Mouse (Mus musculus): ENCODE data around the gene Cd81.
A peak's percentile ranks its signal among the peaks of the same experiment; 100 is the strongest.

The Cd81 gene

GRCm38 (mm10) chr7:143094592-143095553 lies 42.3 kb downstream of the Cd81 start, which contains the start of gene Trpm5:
Trpm5 (minus strand) TSS chr7:143094642.
- peak; percentile 62 for DNase-seq (ENCODE audit: low read depth, low spot score)

GRCm38 (mm10) chr7:143095554-143095907 lies 43.0 kb downstream of the Cd81 start:
- Histone ChIP-seq H3K27me3 (ENCODE audit: control insufficient read depth, insufficient read depth, low read length, poor library complexity, severe bottlenecking) (no peaks in the 10 kb centered on the region), H3K36me3 (ENCODE audit: control insufficient read depth, insufficient read depth, low read length, poor library complexity, severe bottlenecking) (no peaks in the 10 kb centered on the region)
- no peak for DNase-seq (ENCODE audit: low read depth, low spot score)

More at GRCm38 (mm10) chr7:143094592-143095553, 42.3 kb downstream of the Cd81 start, which contains the start of gene Trpm5:
- H3K36me3 ChIP-seq (ENCODE audit: control insufficient read depth, insufficient read depth, low read length, poor library complexity, severe bottlenecking) = no peaks in the 10 kb centered on the region
- no peaks in the 10 kb centered on the region for H3K27me3 ChIP-seq (ENCODE audit: control insufficient read depth, insufficient read depth, low read length, poor library complexity, severe bottlenecking)

- no peak for DNase-seq (ENCODE audit: low read depth, low spot score)
- H3K27me3 ChIP-seq (ENCODE audit: control insufficient read depth, insufficient read depth, low read length, poor library complexity, severe bottlenecking) = no peaks in the 10 kb centered on the region
- H3K36me3 ChIP-seq (ENCODE audit: control insufficient read depth, insufficient read depth, low read length, poor library complexity, severe bottlenecking) = no peaks in the 10 kb centered on the region
Measured at GRCm38 (mm10) chr7:143100759-143101158, 48.2 kb downstream of the Cd81 start.

GRCm38 (mm10) chr7:143105258-143105897 lies 52.8 kb downstream of the Cd81 start:
- peaks cover 1% of the 10 kb centered on the region; the same call in 1 of the 2 replicates for H3K27me3 ChIP-seq (ENCODE audit: control insufficient read depth, insufficient read depth, low read length, poor library complexity, severe bottlenecking)
- no peak for DNase-seq (ENCODE audit: low read depth, low spot score)
- no peaks in the 10 kb centered on the region for H3K36me3 ChIP-seq (ENCODE audit: control insufficient read depth, insufficient read depth, low read length, poor library complexity, severe bottlenecking)

GRCm38 (mm10) chr7:143106062-143106461 lies 53.5 kb downstream of the Cd81 start, which contains the start of gene Kcnq1:
Kcnq1 (plus strand) TSS chr7:143106362.
- no peaks in the 10 kb centered on the region for H3K36me3 ChIP-seq (ENCODE audit: control insufficient read depth, insufficient read depth, low read length, poor library complexity, severe bottlenecking)
- H3K27me3 ChIP-seq (ENCODE audit: control insufficient read depth, insufficient read depth, low read length, poor library complexity, severe bottlenecking) = peaks cover 1% of the 10 kb centered on the region; the same call in 1 of the 2 replicates
- no peak for DNase-seq (ENCODE audit: low read depth, low spot score)

- DNase-seq (ENCODE audit: low read depth, low spot score) = no peak
- Histone ChIP-seq H3K36me3 (ENCODE audit: control insufficient read depth, insufficient read depth, low read length, poor library complexity, severe bottlenecking) (no peaks in the 10 kb centered on the region), H3K27me3 (ENCODE audit: control insufficient read depth, insufficient read depth, low read length, poor library complexity, severe bottlenecking) (peaks cover 1% of the 10 kb centered on the region; the same call in 1 of the 2 replicates)
Measured at GRCm38 (mm10) chr7:143106672-143107465, 54.3 kb downstream of the Cd81 start.

- DNase-seq (ENCODE audit: low read depth, low spot score) = no peak
- H3K27me3 ChIP-seq (ENCODE audit: control insufficient read depth, insufficient read depth, low read length, poor library complexity, severe bottlenecking) = peaks cover 1% of the 10 kb centered on the region; the same call in 1 of the 2 replicates
- no peaks in the 10 kb centered on the region for H3K36me3 ChIP-seq (ENCODE audit: control insufficient read depth, insufficient read depth, low read length, poor library complexity, severe bottlenecking)
Measured at GRCm38 (mm10) chr7:143108200-143108599, 55.7 kb downstream of the Cd81 start.

GRCm38 (mm10) chr7:143108996-143109660 lies 56.6 kb downstream of the Cd81 start:
- DNase-seq (ENCODE audit: low read depth, low spot score) = no peak
- Histone ChIP-seq H3K27me3 (ENCODE audit: control insufficient read depth, insufficient read depth, low read length, poor library complexity, severe bottlenecking) (peaks cover 1% of the 10 kb centered on the region; the same call in 1 of the 2 replicates), H3K36me3 (ENCODE audit: control insufficient read depth, insufficient read depth, low read length, poor library complexity, severe bottlenecking) (no peaks in the 10 kb centered on the region)

GRCm38 (mm10) chr7:143109696-143110095 lies 57.2 kb downstream of the Cd81 start:
- no peak for DNase-seq (ENCODE audit: low read depth, low spot score)
- Histone ChIP-seq H3K36me3 (ENCODE audit: control insufficient read depth, insufficient read depth, low read length, poor library complexity, severe bottlenecking) (no peaks in the 10 kb centered on the region), H3K27me3 (ENCODE audit: control insufficient read depth, insufficient read depth, low read length, poor library complexity, severe bottlenecking) (peaks cover 1% of the 10 kb centered on the region; the same call in 1 of the 2 replicates)

- Histone ChIP-seq H3K27me3 (ENCODE audit: control insufficient read depth, insufficient read depth, low read length, poor library complexity, severe bottlenecking) (peaks cover 1% of the 10 kb centered on the region; the same call in 1 of the 2 replicates), H3K36me3 (ENCODE audit: control insufficient read depth, insufficient read depth, low read length, poor library complexity, severe bottlenecking) (no peaks in the 10 kb centered on the region)
- DNase-seq (ENCODE audit: low read depth, low spot score) = no peak
Measured at GRCm38 (mm10) chr7:143110803-143111202, 58.3 kb downstream of the Cd81 start.

- DNase-seq (ENCODE audit: low read depth, low spot score) = no peak
- peaks cover 1% of the 10 kb centered on the region; the same call in 1 of the 2 replicates for H3K27me3 ChIP-seq (ENCODE audit: control insufficient read depth, insufficient read depth, low read length, poor library complexity, severe bottlenecking)
Measured at GRCm38 (mm10) chr7:143111719-143112118, 59.2 kb downstream of the Cd81 start.

GRCm38 (mm10) chr7:143112395-143112794 lies 59.9 kb downstream of the Cd81 start:
- Histone ChIP-seq H3K27me3 (ENCODE audit: control insufficient read depth, insufficient read depth, low read length, poor library complexity, severe bottlenecking) (peaks cover 1% of the 10 kb centered on the region; the same call in 1 of the 2 replicates), H3K36me3 (ENCODE audit: control insufficient read depth, insufficient read depth, low read length, poor library complexity, severe bottlenecking) (no peaks in the 10 kb centered on the region)
- no peak for DNase-seq (ENCODE audit: low read depth, low spot score)

More at GRCm38 (mm10) chr7:143111719-143112118, 59.2 kb downstream of the Cd81 start:
- H3K36me3 ChIP-seq (ENCODE audit: control insufficient read depth, insufficient read depth, low read length, poor library complexity, severe bottlenecking) = no peaks in the 10 kb centered on the region

- Histone ChIP-seq H3K36me3 (ENCODE audit: control insufficient read depth, insufficient read depth, low read length, poor library complexity, severe bottlenecking) (no peaks in the 10 kb centered on the region), H3K27me3 (ENCODE audit: control insufficient read depth, insufficient read depth, low read length, poor library complexity, severe bottlenecking) (no peaks in the 10 kb centered on the region)
- DNase-seq (ENCODE audit: low read depth, low spot score) = no peak
Measured at GRCm38 (mm10) chr7:143114773-143115172, 62.2 kb downstream of the Cd81 start.

- DNase-seq (ENCODE audit: low read depth, low spot score) = no peak
- Histone ChIP-seq H3K36me3 (ENCODE audit: control insufficient read depth, insufficient read depth, low read length, poor library complexity, severe bottlenecking) (no peaks in the 10 kb centered on the region), H3K27me3 (ENCODE audit: control insufficient read depth, insufficient read depth, low read length, poor library complexity, severe bottlenecking) (no peaks in the 10 kb centered on the region)
Measured at GRCm38 (mm10) chr7:143116521-143116920, 64.0 kb downstream of the Cd81 start.

All from splenic B cell, adult 2 months (primary cell).